9 mouse cellular contexts compared by ENCODE assay signal in genomic region chr17:87331336-87332141, GRCm38 (mm10). TPM values are rescaled to one million over a fixed set of nuclear protein-coding genes. Genes with fewer than 3 reads are reported as not detected.
A peak's percentile ranks its signal among the peaks of the same experiment; 100 is the strongest.
DNase-seq lines count a peak whose midpoint lies in the region; ATAC-seq and TF ChIP-seq lines count a peak whose summit lies in the region.
"Had no signal": no experiment of that assay in that cellular context is flagged by ENCODE, and none has a peak within 500 bp of the region (broad histone marks: within the 10 kb centered on the region; RNA-seq: fewer than 3 reads in every experiment).

No protein-coding gene starts in this region.

- no peak overlapping the region for H3K9ac ChIP-seq in neural tube, embryonic 11.5 days (ENCODE audit: low read length)
- no peak overlapping the region for H3K9ac ChIP-seq in limb, embryonic 15.5 days
- H3K9ac ChIP-seq in lung, postnatal 0 days (replicated peaks; ENCODE audit: low read depth): no peak overlapping the region

- ATAC-seq in cerebellum, adult (ENCODE audit: insufficient number of reproducible peaks, low FRiP score, low TSS enrichment): peak; percentile 32
- peak; percentile 39 for ATAC-seq in neural tube, embryonic 11.5 days (ENCODE audit: insufficient read depth, low FRiP score, low TSS enrichment)
- ATAC-seq in limb, embryonic 15.5 days (ENCODE audit: insufficient number of reproducible peaks, low FRiP score, low TSS enrichment, low read depth): no peak
- ATAC-seq in lung, postnatal 0 days: no peak
- ATAC-seq: activated CD4-positive, CD25-positive, alpha-beta regulatory T cell, adult 4 months had no signal

- no peak overlapping the region; the same call in 1 of the 2 replicates for H3K4me2 ChIP-seq in neural tube, embryonic 11.5 days (ENCODE audit: low read depth)
- peak overlapping the region; percentile 22; the same call in 1 of the 2 replicates for H3K4me2 ChIP-seq in limb, embryonic 15.5 days
- H3K4me2 ChIP-seq in lung, postnatal 0 days (replicated peaks; ENCODE audit: low read depth, low read length): no peak overlapping the region

- DNase-seq in cerebellum, adult 11 months: no peak
- peak; percentile 62 for DNase-seq in neural tube, embryonic 11.5 days (ENCODE audit: low spot score)
- no peak for DNase-seq in neural tube, embryonic 10.5 days (ENCODE audit: extremely low spot score, low spot score)
- peak; percentile 82 for DNase-seq in telencephalon, adult 2 months (ENCODE audit: low read depth, low spot score)
- DNase-seq in spleen, postnatal 4 days (ENCODE audit: low spot score in 2 of 2): no peak
- no peak for DNase-seq in lung, postnatal 0 days (ENCODE audit: low spot score)

- TF ChIP-seq EP300 in lung, postnatal 0 days (IDR thresholded peaks at IDR 0.05): no peak

- no peaks in the 10 kb centered on the region for H3K27me3 ChIP-seq in neural tube, embryonic 11.5 days (ENCODE audit: control insufficient read depth, insufficient read depth, low read length)
- no peaks in the 10 kb centered on the region; the same call in 1 of the 2 replicates for H3K27me3 ChIP-seq in limb, embryonic 15.5 days
- H3K27me3 ChIP-seq in lung, postnatal 0 days (replicated peaks; ENCODE audit: insufficient read depth, low read length): no peaks in the 10 kb centered on the region

- no peaks in the 10 kb centered on the region for H3K36me3 ChIP-seq in neural tube, embryonic 11.5 days (ENCODE audit: control insufficient read depth, insufficient read depth, low read length)
- no peaks in the 10 kb centered on the region for H3K36me3 ChIP-seq in limb, embryonic 15.5 days
- H3K36me3 ChIP-seq in lung, postnatal 0 days (ENCODE audit: insufficient read depth, low read length): no peaks in the 10 kb centered on the region

- H3K4me1 ChIP-seq in neural tube, embryonic 11.5 days (ENCODE audit: control insufficient read depth, insufficient read depth, low read length): peaks cover 32% of the 10 kb centered on the region
- H3K4me1 ChIP-seq in limb, embryonic 15.5 days: peaks cover 40% of the 10 kb centered on the region
- no peaks in the 10 kb centered on the region for H3K4me1 ChIP-seq in lung, postnatal 0 days (ENCODE audit: insufficient read depth, low read depth, low read length)

- no peaks in the 10 kb centered on the region for H3K9me3 ChIP-seq in neural tube, embryonic 11.5 days (ENCODE audit: control insufficient read depth, low read length)
- no peaks in the 10 kb centered on the region for H3K9me3 ChIP-seq in limb, embryonic 15.5 days
- H3K9me3 ChIP-seq in lung, postnatal 0 days (ENCODE audit: low read length): no peaks in the 10 kb centered on the region

- H3K27ac ChIP-seq in neural tube, embryonic 11.5 days (ENCODE audit: low read depth, low read length): peak overlapping the region; percentile 63; the same call in 1 of the 2 replicates
- H3K27ac ChIP-seq in limb, embryonic 15.5 days: peak overlapping the region; percentile 27; the same call in 1 of the 2 replicates
- H3K27ac ChIP-seq in lung, postnatal 0 days (ENCODE audit: low read length): no peak overlapping the region

- no peak for TF ChIP-seq CTCF in lung, postnatal 0 days (IDR thresholded peaks at IDR 0.05)

- WGBS in neural tube, embryonic 11.5 days: 37% methylated on average over 11 of the region's 11 CpGs
- WGBS in limb, embryonic 15.5 days: 52% methylated on average over 11 of the region's 11 CpGs
- 34% methylated on average over 11 of the region's 11 CpGs for WGBS in lung, postnatal 0 days

- no peak overlapping the region for H3K4me3 ChIP-seq in neural tube, embryonic 11.5 days (ENCODE audit: low read depth, low read length)
- H3K4me3 ChIP-seq in limb, embryonic 15.5 days: no peak overlapping the region
- H3K4me3 ChIP-seq in lung, postnatal 0 days (ENCODE audit: low read depth, low read length): no peak overlapping the region

RNA-seq across cellular contexts. Expression of gene Ttc7, which starts 48.9 kb away (rescaled TPM):
- polyA plus RNA-seq in neural tube, embryonic 11.5 days (2014; fragmentation: Nextera tagmentation; extraction: Ambion mirVana): 2.1 and 3.3 TPM in 2 replicates
- polyA plus RNA-seq in limb, embryonic 15.5 days (2015; fragmentation: Nextera tagmentation; extraction: Ambion mirVana): 11.6 and 14.9 TPM in 2 replicates
- 14.2 and 16.4 TPM in 2 replicates for polyA plus RNA-seq in lung, postnatal 0 days (2015; fragmentation: Nextera tagmentation; extraction: Ambion mirVana)

Comparison
In these comparisons a context has a peak if more than half of its experiments do, and no peak if none do; other contexts are left out.
1. DNase-seq: peak in neural tube, embryonic 11.5 days (single experiment) and telencephalon, adult 2 months (single experiment); none in cerebellum, adult 11 months (single experiment), neural tube, embryonic 10.5 days (single experiment), spleen, postnatal 4 days (0 of 2) and lung, postnatal 0 days (single experiment).
2. ATAC-seq: peak in cerebellum, adult (single experiment) and neural tube, embryonic 11.5 days (single experiment); none in limb, embryonic 15.5 days (single experiment) and lung, postnatal 0 days (single experiment).